Mouse (Mus musculus): Measurements from ENCODE around the gene Rpl23. TPM values are rescaled to one million over a fixed set of nuclear protein-coding genes. Genes with fewer than 3 reads are reported as not detected.

Gene Rpl23
- polyA plus RNA-seq, 1 experiment = 854 TPM

GRCm38 (mm10) chr11:97775808-97776496 lies 6.3 kb downstream of the Rpl23 start, which contains the start of gene 1700001P01Rik:
TSS of gene 1700001P01Rik (minus strand) at chr11:97775918.
- H3K4me1 ChIP-seq (ENCODE audit: control insufficient read depth, insufficient read depth, low read length) = peaks cover 10% of the 10 kb centered on the region; the same call in 1 of the 2 replicates
- no peak within 1 kb of the TSS for H3K27ac ChIP-seq (ENCODE audit: insufficient read depth, low read depth, low read length)
- H3K4me3 ChIP-seq (ENCODE audit: insufficient read depth, low read length) = no peak within 1 kb of the TSS
- TF ChIP-seq CTCF (IDR thresholded peaks at IDR 0.05; ENCODE audit: low read depth, low read length) = no peak
- no peak for TF ChIP-seq POLR2A (IDR thresholded peaks at IDR 0.05; ENCODE audit: borderline replicate concordance, low read depth, low read length)

DNA sequence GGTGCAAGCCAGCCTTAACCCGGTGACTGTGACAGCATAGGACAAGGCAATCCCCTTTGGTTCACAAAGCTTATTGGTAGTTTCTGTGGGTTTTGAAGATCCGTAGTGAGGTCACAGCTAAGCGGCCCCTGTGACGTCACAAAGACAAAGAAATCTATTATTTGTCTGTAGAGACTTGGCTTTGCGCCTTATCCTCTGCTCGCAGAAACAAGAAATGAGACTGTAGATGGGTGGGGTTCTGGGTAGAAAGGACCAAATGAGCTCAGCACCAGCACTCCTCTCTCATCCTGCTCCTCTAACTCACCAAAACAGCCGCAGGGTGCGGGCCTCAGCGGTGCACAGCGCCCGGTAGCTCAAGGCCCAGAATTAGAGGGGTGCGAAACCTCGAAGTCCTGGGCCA lies 7.1 kb downstream of the Rpl23 start:
- H3K4me1 ChIP-seq (ENCODE audit: control insufficient read depth, insufficient read depth, low read length) = peaks cover 9% of the 10 kb centered on the region; the same call in 1 of the 2 replicates
- no peak overlapping the region for H3K27ac ChIP-seq (ENCODE audit: insufficient read depth, low read depth, low read length)
- no peak overlapping the region for H3K4me3 ChIP-seq (ENCODE audit: insufficient read depth, low read length)
- TF ChIP-seq CTCF (IDR thresholded peaks at IDR 0.05; ENCODE audit: low read depth, low read length) (no peak), POLR2A (IDR thresholded peaks at IDR 0.05; ENCODE audit: borderline replicate concordance, low read depth, low read length) (no peak)

DNA sequence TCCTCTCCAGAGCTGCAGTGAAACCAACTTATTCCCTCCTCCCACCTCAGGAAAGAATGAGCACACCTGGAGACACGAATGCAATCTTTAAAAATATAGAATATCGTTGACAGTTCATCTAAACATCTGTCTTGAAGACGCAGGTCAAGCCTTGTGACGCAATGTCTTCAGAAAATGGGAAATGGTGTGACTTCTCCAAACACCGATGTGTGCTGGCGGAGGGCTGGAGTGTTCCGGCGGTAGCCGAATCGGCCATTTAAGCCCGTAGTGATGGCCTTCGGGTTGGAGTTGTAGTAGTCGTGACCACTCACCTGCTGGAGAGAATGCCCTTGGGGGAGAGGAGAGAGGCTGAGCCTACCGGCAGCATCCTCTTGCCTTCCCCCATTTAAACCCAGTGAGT lies 10.8 kb downstream of the Rpl23 start:
- H3K4me1 ChIP-seq (ENCODE audit: control insufficient read depth, insufficient read depth, low read length) = no peaks in the 10 kb centered on the region
- H3K4me3 ChIP-seq (ENCODE audit: insufficient read depth, low read length) = no peak overlapping the region
- H3K27ac ChIP-seq (ENCODE audit: insufficient read depth, low read depth, low read length) = no peak overlapping the region
- TF ChIP-seq CTCF (IDR thresholded peaks at IDR 0.05; ENCODE audit: low read depth, low read length) (no peak), POLR2A (IDR thresholded peaks at IDR 0.05; ENCODE audit: borderline replicate concordance, low read depth, low read length) (no peak)

GRCm38 (mm10) chr11:97769704-97770103 lies 12.5 kb downstream of the Rpl23 start:
- Histone ChIP-seq H3K4me1 (ENCODE audit: control insufficient read depth, insufficient read depth, low read length) (peaks cover 6% of the 10 kb centered on the region), H3K27ac (ENCODE audit: insufficient read depth, low read depth, low read length) (no peak overlapping the region), H3K4me3 (ENCODE audit: insufficient read depth, low read length) (no peak overlapping the region)
- no peak for TF ChIP-seq POLR2A (IDR thresholded peaks at IDR 0.05; ENCODE audit: borderline replicate concordance, low read depth, low read length)
- TF ChIP-seq CTCF (IDR thresholded peaks at IDR 0.05; ENCODE audit: low read depth, low read length) = no peak

DNA sequence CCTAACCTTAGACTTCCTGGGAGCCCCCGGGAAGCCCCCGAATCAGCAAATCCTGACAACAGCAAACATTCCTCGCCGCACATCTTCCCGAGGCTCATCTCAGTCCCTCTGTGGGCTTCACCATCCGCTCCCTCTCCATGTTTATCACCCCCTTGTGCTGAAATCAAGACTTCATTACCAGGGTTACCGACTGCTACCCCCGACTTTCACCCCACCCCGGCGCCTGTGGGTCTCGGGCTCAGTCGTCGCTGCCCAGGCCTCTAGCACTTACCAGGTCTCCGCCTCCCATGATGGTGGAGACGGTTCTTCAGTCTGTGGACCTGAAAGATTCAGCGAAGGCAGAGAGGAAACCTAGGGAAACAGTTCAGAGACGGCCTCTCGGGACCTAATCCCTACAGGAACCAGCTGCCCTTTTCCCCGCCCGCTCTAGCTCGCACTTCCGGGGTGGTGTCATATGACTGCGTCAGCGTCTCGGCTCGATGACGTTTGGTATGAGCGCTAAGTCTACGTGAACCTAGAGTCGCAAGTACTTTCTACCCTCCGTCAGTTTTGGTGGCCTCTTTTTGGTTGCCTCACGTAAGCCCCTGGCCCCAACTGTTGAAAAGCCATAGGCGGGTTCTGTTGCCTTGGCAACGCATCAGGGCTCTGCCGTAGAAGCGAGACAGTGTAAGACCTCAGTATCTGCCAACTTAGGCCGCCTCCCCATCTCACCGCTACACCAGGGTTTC lies 15.9 kb downstream of the Rpl23 start, which contains the start of gene Cwc25:
Cwc25 (minus strand) TSS at position 403 of the 728 bp plus-strand sequence.
- peak; percentile 52; the same call in 1 of the 2 replicates for TF ChIP-seq POLR2A (IDR thresholded peaks at IDR 0.05; ENCODE audit: borderline replicate concordance, low read depth, low read length)
- no peak for TF ChIP-seq CTCF (IDR thresholded peaks at IDR 0.05; ENCODE audit: low read depth, low read length)
- Histone ChIP-seq H3K27ac (ENCODE audit: insufficient read depth, low read depth, low read length) (peak within 1 kb of the TSS; percentile 74), H3K4me3 (ENCODE audit: insufficient read depth, low read length) (peak within 1 kb of the TSS; percentile 81), H3K4me1 (ENCODE audit: control insufficient read depth, insufficient read depth, low read length) (peaks cover 6% of the 10 kb centered on the region)

DNA sequence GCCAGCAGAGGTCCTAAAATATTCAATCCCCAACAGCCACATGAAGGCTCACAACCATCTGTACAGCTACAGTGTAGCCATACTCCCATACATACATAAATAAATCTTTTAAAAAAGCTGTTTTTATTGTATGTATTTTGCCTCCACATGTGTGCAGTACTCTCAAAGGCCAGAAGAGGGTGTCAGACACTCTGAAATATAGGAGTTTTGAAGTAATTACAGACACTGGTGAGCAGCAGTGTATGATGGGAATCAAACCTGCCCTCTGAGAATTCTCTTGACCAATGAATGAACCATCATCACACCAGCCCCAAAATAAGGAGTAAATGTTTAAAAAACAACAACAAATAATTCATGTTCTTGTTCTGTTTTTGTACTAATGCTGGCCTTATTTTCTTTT lies 20.6 kb downstream of the Rpl23 start:
- no peak for TF ChIP-seq CTCF (IDR thresholded peaks at IDR 0.05; ENCODE audit: low read depth, low read length)
- no peak for TF ChIP-seq POLR2A (IDR thresholded peaks at IDR 0.05; ENCODE audit: borderline replicate concordance, low read depth, low read length)
- Histone ChIP-seq H3K4me3 (ENCODE audit: insufficient read depth, low read length) (no peak overlapping the region), H3K4me1 (ENCODE audit: control insufficient read depth, insufficient read depth, low read length) (peaks cover 8% of the 10 kb centered on the region), H3K27ac (ENCODE audit: insufficient read depth, low read depth, low read length) (no peak overlapping the region)

DNA sequence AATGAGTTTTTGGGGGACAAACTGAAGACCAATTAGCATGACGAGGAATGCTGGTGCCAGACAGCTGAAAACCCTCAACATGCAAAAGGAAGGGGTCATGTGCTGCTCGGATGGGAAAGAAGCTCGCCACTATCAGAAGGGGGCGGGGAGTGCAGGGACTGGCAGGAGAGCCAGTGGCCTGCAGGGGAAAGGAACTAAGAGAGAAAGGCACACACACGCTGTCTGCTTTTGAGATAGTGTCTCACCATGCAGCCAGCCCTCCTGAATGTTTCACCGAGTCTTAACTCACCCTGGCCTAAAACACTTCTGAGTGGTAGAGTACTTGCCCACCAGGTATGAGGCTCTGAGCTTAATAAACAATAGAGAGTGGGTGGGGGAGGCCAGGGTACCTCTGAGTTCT lies 23.3 kb downstream of the Rpl23 start:
- no peak overlapping the region for H3K27ac ChIP-seq (ENCODE audit: insufficient read depth, low read depth, low read length)
- peaks cover 15% of the 10 kb centered on the region for H3K4me1 ChIP-seq (ENCODE audit: control insufficient read depth, insufficient read depth, low read length)
- TF ChIP-seq POLR2A (IDR thresholded peaks at IDR 0.05; ENCODE audit: borderline replicate concordance, low read depth, low read length) (no peak), CTCF (IDR thresholded peaks at IDR 0.05; ENCODE audit: low read depth, low read length) (no peak)
- H3K4me3 ChIP-seq (ENCODE audit: insufficient read depth, low read length) = no peak overlapping the region

- no peak for TF ChIP-seq CTCF (IDR thresholded peaks at IDR 0.05; ENCODE audit: low read depth, low read length)
- no peak for TF ChIP-seq POLR2A (IDR thresholded peaks at IDR 0.05; ENCODE audit: borderline replicate concordance, low read depth, low read length)
- peaks cover 18% of the 10 kb centered on the region for H3K4me1 ChIP-seq (ENCODE audit: control insufficient read depth, insufficient read depth, low read length)
- no peak overlapping the region for H3K4me3 ChIP-seq (ENCODE audit: insufficient read depth, low read length)
- H3K27ac ChIP-seq (ENCODE audit: insufficient read depth, low read depth, low read length) = no peak overlapping the region
Measured at GRCm38 (mm10) chr11:97758125-97758524, 24.1 kb downstream of the Rpl23 start.

DNA sequence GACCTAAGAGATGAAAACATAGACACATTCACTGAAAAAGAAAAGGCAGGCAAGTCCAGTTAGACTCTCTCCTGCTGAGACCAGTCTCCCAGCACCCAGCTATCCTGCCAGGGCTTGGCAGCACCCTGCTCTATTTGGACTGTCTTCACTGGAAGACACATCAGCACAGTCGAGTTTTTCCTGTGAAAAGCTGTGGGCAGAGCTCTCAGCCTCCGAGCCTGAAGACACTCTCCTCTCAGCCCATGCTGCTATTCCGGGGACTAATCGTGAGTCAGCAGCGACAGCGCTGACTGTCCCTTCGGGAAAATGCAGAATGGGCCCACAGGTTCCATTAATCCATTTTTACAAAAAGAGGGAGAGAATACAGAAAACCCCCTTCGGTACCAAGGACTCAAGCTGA lies 29.0 kb downstream of the Rpl23 start:
- TF ChIP-seq POLR2A (IDR thresholded peaks at IDR 0.05; ENCODE audit: borderline replicate concordance, low read depth, low read length) = no peak
- Histone ChIP-seq H3K4me3 (ENCODE audit: insufficient read depth, low read length) (no peak overlapping the region), H3K4me1 (ENCODE audit: control insufficient read depth, insufficient read depth, low read length) (peaks cover 24% of the 10 kb centered on the region), H3K27ac (ENCODE audit: insufficient read depth, low read depth, low read length) (no peak overlapping the region)

DNA sequence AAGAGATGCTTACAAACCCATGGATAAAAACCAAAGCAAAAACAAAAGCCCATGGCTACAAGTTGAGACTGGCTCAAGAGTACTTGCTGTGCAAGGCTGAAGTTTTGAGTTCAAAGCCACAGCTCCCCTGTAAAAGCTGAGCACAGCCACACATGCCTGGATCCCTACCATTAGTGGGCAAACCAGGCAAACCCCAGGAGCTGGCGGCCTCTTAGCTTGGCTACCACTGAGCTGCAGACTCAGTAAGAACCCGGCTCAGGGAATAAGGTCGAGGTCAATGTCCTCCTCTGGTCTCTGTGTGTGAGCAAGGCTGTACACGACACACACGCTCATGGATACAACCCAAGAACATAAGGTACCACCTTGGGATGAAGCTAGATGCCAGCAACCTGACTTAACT lies 33.7 kb downstream of the Rpl23 start:
- Histone ChIP-seq H3K27ac (ENCODE audit: insufficient read depth, low read depth, low read length) (no peak overlapping the region), H3K4me3 (ENCODE audit: insufficient read depth, low read length) (no peak overlapping the region), H3K4me1 (ENCODE audit: control insufficient read depth, insufficient read depth, low read length) (peaks cover 7% of the 10 kb centered on the region)
- no peak for TF ChIP-seq CTCF (IDR thresholded peaks at IDR 0.05; ENCODE audit: low read depth, low read length)
- no peak for TF ChIP-seq POLR2A (IDR thresholded peaks at IDR 0.05; ENCODE audit: borderline replicate concordance, low read depth, low read length)

Data from bone marrow macrophage, adult 2 months (primary cell).